Mouse (Mus musculus) spleen, adult 2 months (tissue): ENCODE data around the gene Mylk.

Source experiments
- CTCF ChIP-seq: fragments of 200-500 bp; IDR thresholded peaks from 2 replicates; pipeline ENCODE4 v1.5.1; 2011; ENCODE audit warnings: mild to moderate bottlenecking, inconsistent platforms; ENCODE audit not compliant: insufficient read depth, insufficient read length, insufficient replicate concordance; ENCODE audit errors: extremely low read depth
- POLR2A ChIP-seq: fragments of 200-500 bp; IDR thresholded peaks from 2 replicates; pipeline ENCODE4 v1.6.1; 2011; ENCODE audit warnings: low read depth, low read length, inconsistent platforms

GRCm38 (mm10) chr16:34957487-34958230, 212.6 kb downstream of the Mylk start:
- TF ChIP-seq CTCF, result no peak
- TF ChIP-seq POLR2A, result no peak
